Mouse (Mus musculus): Measurements from ENCODE around the gene Piwil4. TPM values are rescaled to one million over a fixed set of nuclear protein-coding genes. Genes with fewer than 3 reads are reported as not detected.

Piwil4 gene
- polyA plus RNA-seq, 1 experiment from 2014 or later = 0.11 TPM

DNA sequence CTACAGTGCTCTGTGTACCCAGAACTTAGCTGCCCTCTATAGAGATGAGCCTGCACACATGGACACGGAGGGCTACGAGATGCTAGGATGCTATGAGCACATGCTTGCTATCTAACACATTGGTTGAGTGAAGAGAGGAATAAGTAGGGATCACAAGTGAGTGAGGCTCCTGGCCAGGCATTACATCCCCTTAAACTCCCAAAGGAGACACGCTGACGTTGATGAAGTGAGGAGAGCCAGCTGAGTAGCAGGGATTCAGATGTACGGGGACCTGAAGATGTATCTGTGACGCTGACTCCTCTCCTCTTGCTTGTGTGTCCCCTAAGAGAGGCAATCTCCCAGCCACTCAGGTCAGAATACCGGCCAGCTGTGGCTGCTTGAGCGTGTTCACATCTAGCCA, 92.7 kb downstream of the Piwil4 start:
- no peak for DNase-seq (ENCODE audit: low spot score)
- Histone ChIP-seq H3K27ac (replicated peaks) (no peak overlapping the region), H3K9me3 (replicated peaks) (no peaks in the 10 kb centered on the region), H3K4me3 (no peak overlapping the region), H3K36me3 (no peaks in the 10 kb centered on the region), H3K27me3 (ENCODE audit: low read depth, poor library complexity, severe bottlenecking) (no peaks in the 10 kb centered on the region), H3K4me1 (peaks cover 19% of the 10 kb centered on the region)
- WGBS = 88% methylated on average over 8 of the region's 8 CpGs

DNA sequence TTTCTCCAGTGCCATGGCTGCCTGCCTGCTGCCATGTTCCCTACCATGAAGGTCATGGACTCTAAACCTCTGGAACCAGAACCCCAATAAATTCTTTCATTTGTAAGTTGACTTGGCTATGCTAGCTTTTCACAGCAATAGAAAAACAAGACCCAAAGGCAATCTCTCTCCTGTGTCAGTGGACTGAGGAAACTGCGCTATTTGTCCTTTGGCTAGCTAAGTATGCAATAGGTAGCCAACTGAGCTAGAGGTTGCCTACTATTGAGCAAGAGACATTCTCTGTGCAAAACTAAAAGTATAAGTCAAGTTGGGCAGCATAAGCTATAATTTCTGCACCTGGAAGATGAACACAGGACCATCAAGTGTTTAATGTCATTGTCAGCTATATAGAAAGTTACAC, 93.9 kb downstream of the Piwil4 start:
- Histone ChIP-seq H3K27ac (replicated peaks) (no peak overlapping the region), H3K4me3 (no peak overlapping the region), H3K27me3 (ENCODE audit: low read depth, poor library complexity, severe bottlenecking) (no peaks in the 10 kb centered on the region), H3K36me3 (no peaks in the 10 kb centered on the region), H3K9me3 (replicated peaks) (no peaks in the 10 kb centered on the region), H3K4me1 (peaks cover 31% of the 10 kb centered on the region)
- WGBS = 100% methylated on average over 1 of the region's 1 CpGs
- DNase-seq (ENCODE audit: low spot score) = no peak

Other genes with a start within 250 kb of the Piwil4 start
- 0.10 and 0.15 TPM in 2 replicates for gene Kdm4d, start 240.3 kb downstream of the Piwil4 start, polyA plus RNA-seq (2016; fragmentation: Nextera tagmentation; extraction: Ambion mirVana)
- 177 and 181 TPM in 2 replicates for gene Cwc15, start 240.1 kb downstream of the Piwil4 start, polyA plus RNA-seq (2016; fragmentation: Nextera tagmentation; extraction: Ambion mirVana)
- gene Amotl1, start 95.7 kb downstream of the Piwil4 start, polyA plus RNA-seq (2016; fragmentation: Nextera tagmentation; extraction: Ambion mirVana) = 14.7 and 14.9 TPM in 2 replicates
- 1.8 and 2.0 TPM in 2 replicates for gene Fut4, start 11.7 kb upstream of the Piwil4 start, polyA plus RNA-seq (2016; fragmentation: Nextera tagmentation; extraction: Ambion mirVana)
- gene 1700012B09Rik, start 30.3 kb upstream of the Piwil4 start, polyA plus RNA-seq (2016; fragmentation: Nextera tagmentation; extraction: Ambion mirVana) = 0.38 TPM in 1 of 2 replicates, not detected in the other
- gene Mre11a, start 43.9 kb upstream of the Piwil4 start, polyA plus RNA-seq (2016; fragmentation: Nextera tagmentation; extraction: Ambion mirVana) = 34.1 and 38.6 TPM in 2 replicates
- 56.6 and 57.7 TPM in 2 replicates for gene Ankrd49, start 44.1 kb upstream of the Piwil4 start, polyA plus RNA-seq (2016; fragmentation: Nextera tagmentation; extraction: Ambion mirVana)
- gene Gpr83, start 119.5 kb upstream of the Piwil4 start, polyA plus RNA-seq (2016; fragmentation: Nextera tagmentation; extraction: Ambion mirVana) = 0.25 and 0.40 TPM in 2 replicates
- not detected in 2 replicates for gene Izumo1r, start 163.2 kb upstream of the Piwil4 start, polyA plus RNA-seq (2016; fragmentation: Nextera tagmentation; extraction: Ambion mirVana)

Data from midbrain, embryonic 10.5 days (tissue).